Mouse (Mus musculus) cerebellum, adult 9-11 months (tissue): Measurements from ENCODE around the gene Nynrin.

ENCODE experiments used
- DNase-seq: peaks from one replicate; pipeline ENCODE4 v3.0.0; 2022

The Nynrin gene

DNA sequence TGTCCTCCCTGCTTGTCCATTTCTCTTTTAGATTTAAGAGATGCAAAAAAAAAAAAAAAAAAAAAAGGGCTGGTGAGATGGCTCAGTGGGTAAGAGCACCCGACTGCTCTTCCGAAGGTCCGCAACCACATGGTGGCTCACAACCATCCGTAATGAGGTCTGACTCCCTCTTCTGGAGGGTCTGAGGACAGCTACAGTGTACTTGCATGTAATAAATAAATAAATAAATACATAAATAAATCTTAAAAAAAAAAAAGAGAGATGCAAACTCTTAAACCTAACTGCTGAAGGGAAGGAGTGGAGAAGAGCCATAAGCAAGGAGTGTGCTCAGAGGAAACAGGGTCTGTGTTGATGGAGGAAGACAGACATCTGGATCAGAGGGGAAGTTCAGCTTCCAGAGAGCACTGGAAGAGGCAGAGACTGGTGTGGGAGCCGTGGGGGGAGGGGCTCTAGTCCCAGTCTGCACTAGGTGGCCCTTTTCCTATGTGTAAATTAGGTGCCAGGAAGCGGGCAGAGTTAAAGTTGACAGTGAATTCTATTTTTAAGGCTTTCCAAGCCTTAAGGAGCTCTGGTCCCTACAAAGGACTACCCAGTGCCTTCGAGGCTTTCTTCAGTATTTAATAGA lies 24.6 kb downstream of the Nynrin start:
- peak; percentile 60 for DNase-seq

DNA sequence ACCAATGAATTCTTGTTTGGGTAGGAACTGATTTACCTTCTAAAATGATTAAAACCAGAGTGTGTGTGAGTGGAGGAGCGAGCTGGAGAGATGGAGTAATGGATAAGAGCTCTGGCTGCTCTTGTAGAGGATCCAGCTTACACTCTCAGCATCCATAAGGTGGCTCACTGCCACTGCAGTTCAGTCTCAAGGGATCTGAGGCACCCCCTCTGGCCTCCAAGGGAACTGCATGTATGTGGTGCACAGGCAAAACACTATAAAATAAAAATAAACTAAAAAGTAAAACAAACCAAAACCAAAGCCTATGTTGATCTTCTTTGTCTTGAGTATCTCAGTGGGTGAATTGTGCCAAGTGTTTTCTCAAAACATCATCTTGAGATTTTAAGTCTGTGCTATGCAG lies 25.8 kb downstream of the Nynrin start:
- DNase-seq = peak; percentile 78

DNA sequence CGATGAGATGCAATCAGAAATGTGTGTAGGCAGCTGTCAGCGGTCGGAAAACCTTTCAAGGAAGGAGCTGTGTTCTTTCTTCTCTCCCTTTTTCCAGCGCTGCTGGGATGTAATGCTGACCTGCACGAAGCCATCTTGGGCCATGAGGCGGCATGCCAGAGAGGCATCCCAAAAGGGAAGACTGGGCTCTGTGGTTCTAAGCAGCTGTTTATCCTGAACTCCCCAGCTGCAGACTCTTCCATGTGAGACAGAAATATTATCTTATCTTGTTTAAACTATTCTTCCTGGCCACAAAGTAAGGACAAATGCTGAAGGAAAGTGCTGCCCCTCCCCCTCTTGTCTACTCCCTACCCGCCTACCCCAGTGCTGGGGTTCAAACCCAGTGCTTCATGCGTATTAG lies 27.2 kb downstream of the Nynrin start:
- peak; percentile 56 for DNase-seq

DNA sequence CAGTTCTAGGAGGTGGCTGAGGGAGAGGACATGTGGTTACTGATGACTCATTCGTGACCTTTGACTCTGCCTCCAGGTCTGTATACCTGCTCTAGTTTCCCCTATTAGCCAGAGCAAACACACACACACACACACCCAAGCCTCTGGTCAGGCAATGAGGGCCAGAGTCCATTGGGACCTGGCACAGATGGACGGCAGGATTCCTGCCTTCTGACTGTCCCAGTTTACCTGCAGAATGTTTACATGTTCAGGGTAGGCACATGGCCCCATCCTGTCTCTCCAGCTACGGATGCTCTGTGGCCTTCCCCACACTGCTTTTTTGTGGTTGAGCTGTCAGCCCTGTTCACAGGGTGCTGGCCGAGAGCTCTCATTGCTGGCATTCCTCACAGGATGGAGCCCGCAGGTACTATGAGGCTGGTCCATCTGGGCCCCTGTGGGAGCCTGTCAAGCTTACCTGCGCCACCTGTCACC lies 28.4 kb downstream of the Nynrin start:
- DNase-seq = peak; percentile 99

DNA sequence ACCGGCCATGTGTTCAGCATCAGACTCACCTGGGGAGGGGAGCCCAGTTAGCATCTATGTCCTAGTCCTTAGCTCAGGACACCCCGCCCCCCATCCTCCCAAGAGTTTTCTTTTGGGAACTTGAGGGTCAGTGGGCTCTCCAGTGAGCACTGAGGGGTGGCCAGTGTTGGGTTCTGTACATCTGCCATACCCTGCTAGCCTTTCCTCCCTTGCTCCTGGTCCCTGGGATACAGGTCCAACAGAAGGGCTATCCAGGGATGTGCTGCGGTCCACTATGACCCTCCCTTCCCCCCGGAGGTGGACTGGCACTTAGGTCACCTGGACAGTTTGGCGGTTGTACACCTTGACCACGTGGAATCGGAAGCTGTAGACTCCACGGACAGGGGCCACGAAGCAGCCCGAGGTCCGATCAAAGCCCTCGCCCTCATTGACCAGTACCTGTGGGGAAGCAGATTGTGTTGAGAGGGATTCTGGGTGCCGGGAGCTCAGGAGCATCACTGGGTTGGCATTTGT lies 29.4 kb downstream of the Nynrin start:
- peak; percentile 85 for DNase-seq

DNA sequence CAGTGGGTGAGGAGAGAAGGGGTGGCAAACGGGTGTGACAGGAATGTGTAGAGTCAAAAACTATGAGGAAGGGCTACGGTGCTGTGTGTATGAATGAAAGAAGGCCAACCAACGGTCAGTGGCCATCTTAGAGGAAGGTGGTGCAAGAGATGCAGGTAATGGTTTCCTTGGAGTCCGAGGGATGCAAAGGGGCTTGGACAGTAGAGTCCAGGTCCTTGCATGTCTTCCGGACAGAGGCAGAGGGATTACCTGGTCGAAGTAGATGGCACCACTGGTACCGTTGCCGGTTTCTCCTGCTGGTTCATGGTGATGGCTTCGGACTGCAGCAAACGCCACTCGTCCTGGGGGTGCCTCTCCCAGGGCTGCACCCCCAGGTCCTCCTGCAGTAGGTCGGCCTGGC lies 29.9 kb downstream of the Nynrin start:
- DNase-seq = no peak

DNA sequence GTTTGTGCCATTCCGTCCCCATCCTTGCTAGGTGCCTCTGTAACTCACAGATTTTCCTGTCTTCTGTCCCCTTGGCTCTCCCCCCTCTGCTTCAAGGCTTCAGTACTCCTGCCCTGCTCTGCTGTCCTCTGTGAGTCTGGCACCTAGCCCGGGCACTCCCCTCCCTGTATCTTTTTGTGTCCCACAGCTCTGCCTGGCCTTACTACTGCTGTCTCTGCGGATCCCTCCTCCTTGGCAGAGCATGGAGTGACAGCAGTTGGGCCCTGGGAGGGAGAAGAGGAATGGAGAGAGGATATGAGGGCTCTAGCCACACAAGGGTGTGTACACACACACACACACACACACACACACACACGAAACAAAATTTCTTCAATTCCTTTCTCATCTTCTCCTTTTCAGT lies 30.4 kb downstream of the Nynrin start, which contains the start of gene Cbln3:
TSS of gene Cbln3 (minus strand) at position 227 of the 400 bp plus-strand sequence.
- DNase-seq = peak; percentile 100

DNA sequence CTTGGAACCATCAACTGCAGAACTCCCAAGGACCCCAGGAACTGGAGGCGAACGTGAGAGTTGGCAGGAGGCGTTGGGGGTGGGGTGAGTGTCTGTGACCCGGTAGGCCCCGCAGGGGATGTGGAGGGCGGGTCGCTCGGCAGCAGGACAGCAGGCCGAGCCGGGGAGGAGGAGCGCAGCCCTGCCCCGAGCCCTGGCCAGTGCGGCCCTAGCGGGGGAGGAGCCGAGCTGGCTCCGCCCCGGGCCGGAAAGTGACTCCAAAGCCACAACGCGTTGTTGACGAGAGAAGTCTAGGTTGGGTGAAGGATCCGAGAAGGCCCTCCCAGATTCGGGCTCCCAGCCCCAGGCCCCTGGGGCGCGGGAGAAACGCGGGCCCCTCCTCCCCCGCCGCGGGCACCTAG lies 30.9 kb downstream of the Nynrin start, which contains the start of gene Khnyn:
TSS of gene Khnyn (plus strand) at position 235 of the 401 bp plus-strand sequence.
- DNase-seq = peak; percentile 97

DNA sequence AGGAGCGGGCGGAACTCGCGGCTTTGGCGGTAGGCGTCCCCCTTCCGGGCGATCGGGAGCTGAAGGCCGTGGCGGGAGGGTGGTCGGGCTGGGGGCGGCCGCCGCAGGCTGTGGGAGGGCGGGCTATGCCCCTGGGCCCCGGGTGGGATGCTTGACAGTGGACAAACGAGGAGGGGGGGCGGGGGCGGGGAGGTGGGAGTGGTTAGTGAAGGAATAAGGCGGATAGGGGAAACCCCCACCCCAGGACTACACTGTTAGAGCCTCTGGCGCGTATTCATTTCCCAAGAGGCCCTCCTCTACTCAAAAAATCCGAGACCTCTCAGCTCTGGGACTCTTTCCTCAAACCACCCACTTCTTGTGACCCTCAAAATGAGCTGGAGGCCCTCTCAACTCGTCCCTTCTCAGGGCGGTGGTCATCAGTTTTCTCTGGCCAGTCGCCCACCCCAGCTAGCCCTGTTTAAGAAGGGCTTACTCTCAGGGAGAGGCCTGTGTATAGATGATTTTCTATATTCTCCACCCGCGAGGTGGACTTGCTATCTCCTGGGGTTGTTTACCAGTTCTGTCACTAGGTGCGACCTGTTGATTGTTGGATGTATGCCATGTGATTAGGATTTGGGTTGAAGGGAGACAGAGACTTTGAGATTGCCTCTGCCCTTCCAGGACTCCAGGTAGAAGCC lies 31.4 kb downstream of the Nynrin start:
- DNase-seq = peak; percentile 85

DNA sequence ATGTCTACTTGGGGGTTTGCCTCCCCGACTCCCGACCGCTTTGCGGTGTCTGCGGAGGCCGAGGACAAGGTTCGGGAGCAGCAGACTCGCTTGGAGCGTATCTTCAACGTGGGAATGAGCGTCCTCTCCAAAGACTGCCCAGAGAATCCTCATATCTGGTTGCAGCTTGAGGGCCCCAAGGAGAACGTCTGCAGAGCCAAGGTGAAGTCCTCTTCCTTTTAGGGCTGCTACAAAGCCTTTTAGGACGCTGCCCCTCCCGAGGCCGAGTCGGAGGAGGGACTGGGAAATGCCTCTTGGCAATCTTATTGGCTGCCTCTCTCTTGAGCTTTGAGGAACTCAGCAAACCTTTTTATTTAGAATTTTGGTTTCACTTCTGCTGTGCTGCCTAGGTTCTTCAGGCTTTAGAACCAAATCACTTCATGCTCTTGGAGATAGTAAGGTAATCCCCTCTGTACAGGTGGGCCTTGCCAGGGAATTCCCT lies 32.0 kb downstream of the Nynrin start:
- no peak for DNase-seq

DNA sequence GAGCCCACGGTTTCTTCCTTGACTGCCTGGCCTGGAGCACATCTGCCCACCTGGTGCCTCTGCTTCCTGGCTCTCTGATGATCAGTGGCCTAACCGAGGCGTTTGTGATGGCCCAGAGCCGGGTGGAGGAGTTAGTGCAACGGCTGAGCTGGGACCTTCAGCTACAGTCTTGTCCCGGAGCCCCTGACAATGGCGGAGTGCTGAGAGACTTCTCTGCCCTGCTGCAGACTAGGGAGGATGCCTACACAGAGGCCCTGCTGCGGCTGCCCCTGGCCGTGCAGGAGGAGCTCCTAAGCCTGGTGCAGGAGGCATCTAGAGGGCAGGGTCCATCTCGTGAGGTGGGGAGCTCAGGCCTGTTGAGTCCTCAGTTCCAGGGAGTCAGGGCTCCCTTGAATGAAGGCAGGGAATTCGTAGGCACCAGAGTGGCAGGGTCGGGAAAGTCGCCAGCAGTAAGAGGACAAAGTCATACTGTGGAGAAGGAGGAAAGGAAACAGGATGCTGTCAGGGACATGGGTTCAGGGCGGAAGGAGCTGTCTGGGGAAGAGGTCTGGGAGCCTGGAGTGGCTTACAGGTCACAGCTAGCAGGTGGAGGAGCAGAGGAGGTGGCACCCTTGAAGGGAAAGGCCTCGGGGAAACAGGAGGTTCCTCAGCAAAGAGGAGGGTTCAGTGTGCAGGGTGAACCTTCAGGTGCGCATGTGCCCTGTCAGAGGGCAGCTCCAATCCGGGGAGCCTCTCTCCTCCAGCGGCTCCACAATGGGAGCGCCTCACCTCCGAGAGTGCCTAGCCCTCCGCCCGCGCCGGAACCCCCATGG lies 33.0 kb downstream of the Nynrin start:
- peak; percentile 60 for DNase-seq

DNA sequence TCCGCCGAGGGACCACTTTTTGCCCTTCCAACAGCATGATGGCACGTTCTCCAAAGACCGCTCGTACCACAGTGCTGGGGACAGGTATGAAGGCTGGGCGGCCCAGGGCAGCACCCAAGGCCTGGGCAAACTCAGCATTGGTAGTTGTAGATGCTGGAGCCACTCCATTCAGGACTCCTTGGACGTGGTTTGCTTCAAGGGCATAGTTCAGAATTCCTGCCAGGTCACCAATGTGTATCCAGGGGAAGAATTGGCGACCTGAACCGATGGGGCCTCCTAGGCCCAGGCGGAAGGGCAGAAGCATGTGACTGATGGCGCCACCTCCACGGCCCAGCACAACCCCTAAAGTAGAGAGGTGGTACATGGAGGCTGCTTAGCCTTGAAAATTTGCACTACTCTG lies 43.9 kb downstream of the Nynrin start:
- DNase-seq = peak; percentile 52

DNA sequence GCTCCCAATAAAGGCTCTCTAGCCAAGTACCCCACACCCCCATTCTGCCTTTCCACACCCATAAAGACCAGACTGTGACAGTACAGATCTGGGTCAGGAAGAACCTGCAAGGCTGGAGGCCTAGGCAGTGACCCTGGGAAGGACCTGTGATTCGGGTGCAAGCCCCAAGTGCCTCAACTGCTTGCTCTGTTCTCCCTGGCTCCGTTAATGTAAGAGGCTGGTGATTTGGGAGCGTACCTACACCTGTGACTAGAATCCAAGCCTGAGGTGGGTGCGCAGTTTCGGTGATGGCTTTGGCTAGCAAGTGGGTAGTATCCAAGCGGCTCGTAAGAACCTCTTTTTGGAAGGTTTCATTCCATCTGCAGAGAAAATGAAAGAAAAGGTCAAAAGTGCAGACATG lies 45.1 kb downstream of the Nynrin start:
- DNase-seq = peak; percentile 58

DNA sequence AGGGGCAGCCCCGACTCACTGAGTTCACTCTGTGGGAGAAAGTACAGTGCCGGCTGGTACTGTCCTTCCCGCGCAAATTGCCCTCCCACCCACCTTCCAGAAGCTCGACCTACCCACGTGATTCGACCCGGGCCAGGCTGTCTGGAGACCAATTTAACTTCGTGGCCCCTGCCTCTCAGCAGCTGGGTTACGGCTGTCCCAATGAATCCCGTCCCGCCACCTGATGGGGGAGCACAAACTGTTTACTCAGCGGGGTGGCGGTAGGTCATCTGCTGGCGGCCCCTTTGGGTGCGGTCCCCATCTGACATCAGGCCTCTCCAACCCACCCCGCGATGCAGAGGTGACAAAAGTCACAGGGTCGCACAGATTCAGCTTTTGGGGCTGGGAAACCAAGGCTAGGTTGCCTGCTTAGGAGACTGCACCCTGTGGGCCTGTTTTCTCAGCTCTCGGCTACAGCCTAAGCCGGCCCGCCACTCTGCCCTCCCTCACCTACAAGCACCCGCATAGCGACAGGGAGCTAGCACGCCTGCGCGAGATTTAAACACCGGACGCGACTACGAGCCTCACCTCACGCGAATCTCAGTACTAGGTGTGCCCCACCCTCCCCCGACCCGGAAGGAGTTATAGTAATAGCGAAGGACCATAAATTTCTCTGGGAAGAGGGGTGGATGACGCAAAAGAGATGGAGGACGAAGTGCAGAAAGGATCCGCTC lies 46.0 kb downstream of the Nynrin start, which contains the start of gene Sdr39u1:
TSS of gene Sdr39u1 (minus strand) at position 593 of the 713 bp plus-strand sequence.
- DNase-seq = peak; percentile 96

DNA sequence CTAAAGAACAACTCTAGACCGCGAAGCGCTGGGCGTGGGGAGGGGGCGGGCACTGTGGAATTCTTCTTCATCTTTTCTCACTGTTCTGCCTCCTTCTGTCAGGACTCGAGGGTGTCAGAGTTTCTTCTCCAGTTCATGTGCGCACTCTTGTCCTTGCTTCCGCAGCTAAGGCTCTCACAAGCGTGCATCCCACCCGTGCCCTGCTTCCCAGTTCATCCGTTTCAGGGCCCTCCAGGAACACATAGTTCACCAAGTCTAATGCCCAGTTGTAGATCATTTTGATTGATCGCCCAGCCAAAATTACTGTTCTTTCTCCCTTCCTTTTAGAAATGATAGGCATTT lies 46.6 kb downstream of the Nynrin start:
- no peak for DNase-seq

DNA sequence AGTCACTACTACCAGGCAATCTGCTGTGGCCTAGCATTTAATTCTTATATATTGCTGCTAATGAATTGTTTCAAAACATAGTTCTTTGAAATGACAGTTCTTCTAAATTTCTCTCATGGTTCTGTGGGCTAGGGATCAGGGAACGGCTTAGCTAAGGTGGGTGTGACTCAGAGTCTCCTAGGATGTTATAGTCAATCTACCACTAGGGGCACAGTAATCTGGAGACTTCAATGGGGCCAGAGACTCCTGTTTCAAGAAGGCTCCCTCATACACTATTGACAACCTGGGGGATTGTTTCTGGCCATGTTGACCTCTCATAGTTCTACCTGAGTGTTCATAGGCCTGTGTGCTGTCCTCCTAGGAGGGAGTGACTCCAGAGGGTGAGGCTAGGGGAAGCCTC lies 51.7 kb downstream of the Nynrin start:
- no peak for DNase-seq

DNA sequence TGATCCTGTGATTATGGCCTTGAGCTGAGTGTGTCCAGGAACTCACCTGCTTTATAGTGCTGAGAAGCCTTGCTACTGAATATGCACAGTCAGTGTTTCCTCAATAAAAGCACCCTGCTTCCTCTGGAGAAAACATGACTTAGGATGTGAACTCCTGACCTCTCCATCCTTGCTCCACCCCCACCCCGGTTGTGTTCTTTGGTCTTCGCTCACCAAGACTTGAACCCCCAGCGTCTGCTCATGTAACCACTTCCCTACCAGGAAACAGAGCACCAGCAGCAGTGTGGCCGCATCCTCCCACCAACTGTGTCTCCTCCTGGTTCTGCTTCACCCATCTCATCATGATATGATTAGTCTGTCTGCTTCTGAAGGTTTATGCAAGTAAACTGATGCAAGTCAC lies 59.6 kb downstream of the Nynrin start:
- DNase-seq = no peak

DNA sequence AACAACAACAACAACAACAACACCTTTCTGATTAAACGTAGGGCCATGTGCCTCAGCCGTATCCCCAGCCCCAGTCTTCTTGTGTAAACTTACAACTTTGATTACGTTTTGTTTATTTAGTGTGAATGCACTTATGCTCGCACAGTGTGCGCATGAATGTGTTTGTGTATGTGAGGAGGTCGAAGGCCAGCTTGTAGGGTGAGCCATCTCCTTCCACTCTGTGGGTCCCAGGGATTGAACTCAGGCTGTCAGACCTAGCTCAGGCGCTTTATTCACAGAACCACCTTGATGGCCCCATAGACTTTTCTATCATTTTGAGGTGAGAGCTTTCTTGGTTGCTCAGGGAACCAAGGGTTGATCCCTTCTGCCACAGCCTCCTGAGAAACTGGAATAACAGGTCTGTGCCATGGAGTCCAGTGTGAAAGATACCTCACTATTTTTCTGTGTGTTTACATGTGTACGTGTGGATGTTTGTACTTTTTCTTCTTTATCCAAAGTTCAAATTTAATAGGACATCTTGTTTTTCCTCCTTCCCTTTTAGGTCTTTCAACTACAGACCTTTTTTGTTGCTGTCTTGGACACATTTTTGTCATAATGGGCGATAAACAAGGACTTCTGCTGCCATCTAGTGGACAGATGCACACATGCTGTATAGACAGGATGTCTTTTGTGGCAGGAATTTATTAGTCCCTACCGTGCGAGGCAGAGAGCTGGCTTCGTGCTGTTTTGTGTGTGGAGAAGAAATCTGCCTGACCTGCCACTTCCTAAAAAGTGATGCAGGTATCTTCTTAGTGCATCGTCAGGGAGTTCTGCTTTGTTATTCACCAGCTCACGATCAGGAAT lies 64.7 kb downstream of the Nynrin start:
- peak; percentile 77 for DNase-seq

DNA sequence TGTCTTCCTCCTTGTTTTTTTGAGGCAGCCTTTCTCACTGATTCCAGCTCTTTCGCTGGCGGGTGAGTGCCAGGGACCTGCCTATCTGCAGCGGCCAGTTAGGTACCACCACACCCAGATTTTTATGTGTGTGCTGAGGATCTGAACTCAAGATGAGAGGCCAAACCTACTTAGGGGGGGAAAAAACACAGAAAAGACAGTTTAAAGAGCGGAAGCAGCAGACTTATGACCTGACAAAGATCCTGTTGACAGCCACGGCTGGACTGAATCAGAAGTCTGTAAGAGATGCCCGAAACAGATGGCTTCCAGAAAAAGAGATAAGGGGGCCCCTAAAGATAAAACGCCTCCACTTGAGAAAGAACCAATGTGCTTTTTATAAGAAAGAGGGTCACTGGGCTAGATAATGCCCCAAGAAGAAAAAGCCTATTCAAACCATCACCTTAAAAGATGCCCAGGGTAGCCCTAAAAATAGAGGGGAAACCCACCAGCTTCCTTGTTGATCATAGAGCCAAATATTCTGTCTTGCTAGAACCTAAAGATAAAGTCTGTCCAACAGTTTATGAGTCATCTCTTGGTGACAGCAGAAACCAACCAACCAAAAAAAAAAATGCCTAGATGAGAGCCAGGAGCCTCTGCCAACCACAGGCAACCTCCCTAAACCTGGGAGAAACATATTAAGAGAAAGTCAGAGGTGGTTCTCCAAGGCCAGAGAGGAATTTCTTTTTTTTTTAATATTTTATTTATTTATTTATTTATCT lies 68.8 kb downstream of the Nynrin start:
- no peak for DNase-seq
